Mouse (Mus musculus): ENCODE data around the gene Slc25a21. TPM values are rescaled to one million over a fixed set of nuclear protein-coding genes. Genes with fewer than 3 reads are reported as not detected.
A peak's percentile ranks its signal among the peaks of the same experiment; 100 is the strongest.

The Slc25a21 gene
- polyA plus RNA-seq, 1 experiment from 2014 or later: 1.3 TPM

- ATAC-seq (ENCODE audit: insufficient number of reproducible peaks, low FRiP score, low TSS enrichment, low read depth): no peak
- peaks cover 8% of the 10 kb centered on the region for H3K27me3 ChIP-seq (ENCODE audit: control insufficient read depth, insufficient read depth, low read length)
- no peaks in the 10 kb centered on the region for H3K9me3 ChIP-seq (ENCODE audit: control insufficient read depth, low read length)
- H3K27ac ChIP-seq (replicated peaks; ENCODE audit: low read depth, low read length): no peak overlapping the region
- H3K4me3 ChIP-seq (ENCODE audit: low read depth, low read length): no peak overlapping the region
- peak; percentile 44 for DNase-seq (ENCODE audit: low spot score)
- no peak overlapping the region for H3K9ac ChIP-seq (ENCODE audit: low read length)
- no peak overlapping the region for H3K4me2 ChIP-seq (ENCODE audit: low read depth, severe bottlenecking)
- H3K36me3 ChIP-seq (ENCODE audit: control insufficient read depth, insufficient read depth, low read length): no peaks in the 10 kb centered on the region
- WGBS: 20% methylated on average over 9 of the region's 9 CpGs
- H3K4me1 ChIP-seq (ENCODE audit: control insufficient read depth, insufficient read depth, low read length): 0 out of 2 replicates have a peak, but pooled peaks cover 4% of the 10 kb centered on the region
Measured at GRCm38 (mm10) chr12:56959230-56960051, 237.8 kb downstream of the Slc25a21 start.

- Histone ChIP-seq H3K9ac (ENCODE audit: low read length) (no peak overlapping the region), H3K4me3 (ENCODE audit: low read depth, low read length) (no peak overlapping the region), H3K4me1 (ENCODE audit: control insufficient read depth, insufficient read depth, low read length) (0 out of 2 replicates have a peak, but pooled peaks cover 4% of the 10 kb centered on the region), H3K27me3 (ENCODE audit: control insufficient read depth, insufficient read depth, low read length) (peaks cover 8% of the 10 kb centered on the region), H3K27ac (replicated peaks; ENCODE audit: low read depth, low read length) (no peak overlapping the region), H3K36me3 (ENCODE audit: control insufficient read depth, insufficient read depth, low read length) (no peaks in the 10 kb centered on the region), H3K9me3 (ENCODE audit: control insufficient read depth, low read length) (no peaks in the 10 kb centered on the region), H3K4me2 (ENCODE audit: low read depth, severe bottlenecking) (no peak overlapping the region)
- DNase-seq (ENCODE audit: low spot score) (no peak), ATAC-seq (ENCODE audit: insufficient number of reproducible peaks, low FRiP score, low TSS enrichment, low read depth) (no peak)
- 54% methylated on average over 11 of the region's 11 CpGs for WGBS
Measured at GRCm38 (mm10) chr12:56958244-56958643, 239.0 kb downstream of the Slc25a21 start.

- Histone ChIP-seq H3K36me3 (ENCODE audit: control insufficient read depth, insufficient read depth, low read length) (no peaks in the 10 kb centered on the region), H3K4me3 (ENCODE audit: low read depth, low read length) (no peak overlapping the region), H3K4me1 (ENCODE audit: control insufficient read depth, insufficient read depth, low read length) (peaks cover 6% of the 10 kb centered on the region; the same call in 1 of the 2 replicates), H3K9me3 (ENCODE audit: control insufficient read depth, low read length) (no peaks in the 10 kb centered on the region), H3K27me3 (ENCODE audit: control insufficient read depth, insufficient read depth, low read length) (peaks cover 3% of the 10 kb centered on the region; the same call in 1 of the 2 replicates), H3K4me2 (ENCODE audit: low read depth, severe bottlenecking) (no peak overlapping the region), H3K9ac (ENCODE audit: low read length) (no peak overlapping the region), H3K27ac (replicated peaks; ENCODE audit: low read depth, low read length) (0 out of 2 replicates have a peak overlapping the region, but pooled peaks have one; percentile 36)
- DNase-seq (ENCODE audit: low spot score) (peak; percentile 49), ATAC-seq (ENCODE audit: insufficient number of reproducible peaks, low FRiP score, low TSS enrichment, low read depth) (0 out of 2 replicates have a peak, but pooled peaks have one; percentile 60)
- WGBS: 6% methylated on average over 11 of the region's 11 CpGs
Measured at GRCm38 (mm10) chr12:56951749-56952657, 245.3 kb downstream of the Slc25a21 start.

GRCm38 (mm10) chr12:56944265-56944664 lies 253.0 kb downstream of the Slc25a21 start:
- WGBS: 86% methylated on average over 1 of the region's 1 CpGs
- no peak for ATAC-seq (ENCODE audit: insufficient number of reproducible peaks, low FRiP score, low TSS enrichment, low read depth)
- DNase-seq (ENCODE audit: low spot score): no peak

GRCm38 (mm10) chr12:56940861-56941260 lies 256.4 kb downstream of the Slc25a21 start:
- Histone ChIP-seq H3K9ac (ENCODE audit: low read length) (no peak overlapping the region), H3K9me3 (ENCODE audit: control insufficient read depth, low read length) (no peaks in the 10 kb centered on the region), H3K36me3 (ENCODE audit: control insufficient read depth, insufficient read depth, low read length) (no peaks in the 10 kb centered on the region), H3K27me3 (ENCODE audit: control insufficient read depth, insufficient read depth, low read length) (no peaks in the 10 kb centered on the region), H3K27ac (replicated peaks; ENCODE audit: low read depth, low read length) (no peak overlapping the region), H3K4me1 (ENCODE audit: control insufficient read depth, insufficient read depth, low read length) (no peaks in the 10 kb centered on the region), H3K4me3 (ENCODE audit: low read depth, low read length) (no peak overlapping the region), H3K4me2 (ENCODE audit: low read depth, severe bottlenecking) (no peak overlapping the region)
- DNase-seq (ENCODE audit: low spot score): peak; percentile 27
- WGBS: 68% methylated on average over 3 of the region's 3 CpGs
- ATAC-seq (ENCODE audit: insufficient number of reproducible peaks, low FRiP score, low TSS enrichment, low read depth): no peak

More at GRCm38 (mm10) chr12:56944265-56944664, 253.0 kb downstream of the Slc25a21 start:
- no peak overlapping the region for H3K4me3 ChIP-seq (ENCODE audit: low read depth, low read length)
- H3K9ac ChIP-seq (ENCODE audit: low read length): no peak overlapping the region
- no peaks in the 10 kb centered on the region for H3K4me1 ChIP-seq (ENCODE audit: control insufficient read depth, insufficient read depth, low read length)
- no peaks in the 10 kb centered on the region for H3K36me3 ChIP-seq (ENCODE audit: control insufficient read depth, insufficient read depth, low read length)
- no peaks in the 10 kb centered on the region for H3K27me3 ChIP-seq (ENCODE audit: control insufficient read depth, insufficient read depth, low read length)
- no peak overlapping the region for H3K4me2 ChIP-seq (ENCODE audit: low read depth, severe bottlenecking)
- H3K27ac ChIP-seq (replicated peaks; ENCODE audit: low read depth, low read length): no peak overlapping the region
- H3K9me3 ChIP-seq (ENCODE audit: control insufficient read depth, low read length): no peaks in the 10 kb centered on the region

GRCm38 (mm10) chr12:56918145-56918544 lies 279.1 kb downstream of the Slc25a21 start:
- Histone ChIP-seq H3K4me3 (ENCODE audit: low read depth, low read length) (no peak overlapping the region), H3K27me3 (ENCODE audit: control insufficient read depth, insufficient read depth, low read length) (no peaks in the 10 kb centered on the region), H3K36me3 (ENCODE audit: control insufficient read depth, insufficient read depth, low read length) (no peaks in the 10 kb centered on the region), H3K4me2 (ENCODE audit: low read depth, severe bottlenecking) (no peak overlapping the region), H3K9ac (ENCODE audit: low read length) (no peak overlapping the region), H3K4me1 (ENCODE audit: control insufficient read depth, insufficient read depth, low read length) (no peaks in the 10 kb centered on the region), H3K27ac (replicated peaks; ENCODE audit: low read depth, low read length) (no peak overlapping the region), H3K9me3 (ENCODE audit: control insufficient read depth, low read length) (no peaks in the 10 kb centered on the region)
- DNase-seq (ENCODE audit: low spot score) (no peak), ATAC-seq (ENCODE audit: insufficient number of reproducible peaks, low FRiP score, low TSS enrichment, low read depth) (no peak; the same call in 1 of the 2 replicates)
- WGBS: 72% methylated on average over 6 of the region's 6 CpGs

- Histone ChIP-seq H3K27me3 (ENCODE audit: control insufficient read depth, insufficient read depth, low read length) (no peaks in the 10 kb centered on the region), H3K4me2 (ENCODE audit: low read depth, severe bottlenecking) (no peak overlapping the region), H3K27ac (replicated peaks; ENCODE audit: low read depth, low read length) (no peak overlapping the region), H3K4me1 (ENCODE audit: control insufficient read depth, insufficient read depth, low read length) (no peaks in the 10 kb centered on the region), H3K4me3 (ENCODE audit: low read depth, low read length) (no peak overlapping the region), H3K9ac (ENCODE audit: low read length) (no peak overlapping the region), H3K9me3 (ENCODE audit: control insufficient read depth, low read length) (no peaks in the 10 kb centered on the region), H3K36me3 (ENCODE audit: control insufficient read depth, insufficient read depth, low read length) (no peaks in the 10 kb centered on the region)
- ATAC-seq (ENCODE audit: insufficient number of reproducible peaks, low FRiP score, low TSS enrichment, low read depth): no peak
- no peak for DNase-seq (ENCODE audit: low spot score)
- 75% methylated on average over 5 of the region's 5 CpGs for WGBS
Measured at GRCm38 (mm10) chr12:56906476-56906875, 290.8 kb downstream of the Slc25a21 start.

- WGBS: 36% methylated on average over 9 of the region's 9 CpGs
- H3K9ac ChIP-seq (ENCODE audit: low read length): no peak overlapping the region
- H3K27ac ChIP-seq (replicated peaks; ENCODE audit: low read depth, low read length): 0 out of 2 replicates have a peak overlapping the region, but pooled peaks have one; percentile 22
- no peaks in the 10 kb centered on the region for H3K9me3 ChIP-seq (ENCODE audit: control insufficient read depth, low read length)
- 0 out of 2 replicates have a peak, but pooled peaks have one; percentile 39 for ATAC-seq (ENCODE audit: insufficient number of reproducible peaks, low FRiP score, low TSS enrichment, low read depth)
- H3K36me3 ChIP-seq (ENCODE audit: control insufficient read depth, insufficient read depth, low read length): no peaks in the 10 kb centered on the region
- no peak overlapping the region for H3K4me2 ChIP-seq (ENCODE audit: low read depth, severe bottlenecking)
- no peaks in the 10 kb centered on the region for H3K27me3 ChIP-seq (ENCODE audit: control insufficient read depth, insufficient read depth, low read length)
- no peak overlapping the region for H3K4me3 ChIP-seq (ENCODE audit: low read depth, low read length)
- peak; percentile 48 for DNase-seq (ENCODE audit: low spot score)
- H3K4me1 ChIP-seq (ENCODE audit: control insufficient read depth, insufficient read depth, low read length): no peaks in the 10 kb centered on the region
Measured at GRCm38 (mm10) chr12:56905652-56906305, 291.5 kb downstream of the Slc25a21 start.

All from limb, embryonic 11.5 days (tissue).